Mouse (Mus musculus): ENCODE data around the gene Dirc2. TPM values are rescaled to one million over a fixed set of nuclear protein-coding genes. Genes with fewer than 3 reads are reported as not detected.

The Dirc2 gene
- total and polyA plus RNA-seq, 2 experiments from 2014 or later: 35.5 to 70.8 TPM

- ATAC-seq (no peak), DNase-seq (ENCODE audit: low spot score) (no peak)
- 89% methylated on average over 2 of the region's 2 CpGs for WGBS
- no peak overlapping the region for H3K27ac ChIP-seq
- H3K36me3 ChIP-seq (ENCODE audit: insufficient read depth, low read length): no peaks in the 10 kb centered on the region
- no peak for TF ChIP-seq CTCF (IDR thresholded peaks at IDR 0.05; ENCODE audit: low read depth)
- no peaks in the 10 kb centered on the region for H3K9me3 ChIP-seq (ENCODE audit: low read length)
- H3K4me1 ChIP-seq (ENCODE audit: insufficient read depth, low read length): no peaks in the 10 kb centered on the region
- H3K4me2 ChIP-seq (ENCODE audit: low read depth, low read length): no peak overlapping the region
- H3K27me3 ChIP-seq (ENCODE audit: insufficient read depth, low read length): no peaks in the 10 kb centered on the region
- no peak overlapping the region for H3K4me3 ChIP-seq (ENCODE audit: low read length)
- H3K9ac ChIP-seq (replicated peaks; ENCODE audit: low read length): no peak overlapping the region
These were observed 42.6 kb downstream of the Dirc2 start for GRCm38 (mm10) chr16:35726601-35727000.

DNA sequence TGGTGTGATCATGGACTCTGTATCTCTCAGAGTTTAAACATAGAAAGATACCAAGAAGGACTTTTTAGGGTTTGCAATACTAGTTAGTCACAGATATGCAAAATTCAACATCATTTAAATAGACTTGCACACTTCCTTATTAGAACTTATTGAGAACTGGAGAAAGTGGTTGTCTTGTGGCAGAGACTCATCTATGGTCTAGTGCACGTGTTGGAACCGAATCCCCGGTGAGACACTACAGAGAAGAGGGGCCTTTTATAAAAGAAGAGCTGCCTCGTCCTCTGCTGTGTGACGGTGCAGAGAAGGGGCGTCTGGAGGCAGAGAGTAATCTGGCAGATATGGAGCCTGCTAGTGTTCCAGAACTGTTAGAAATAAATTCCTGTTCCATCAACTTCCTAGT, 44.6 kb downstream of the Dirc2 start:
- no peaks in the 10 kb centered on the region for H3K4me1 ChIP-seq (ENCODE audit: insufficient read depth, low read length)
- DNase-seq (ENCODE audit: low spot score) (no peak), ATAC-seq (no peak)
- H3K4me2 ChIP-seq (ENCODE audit: low read depth, low read length): no peak overlapping the region
- TF ChIP-seq CTCF (IDR thresholded peaks at IDR 0.05; ENCODE audit: low read depth): no peak
- 63% methylated on average over 6 of the region's 6 CpGs for WGBS
- H3K27ac ChIP-seq: no peak overlapping the region
- H3K9ac ChIP-seq (replicated peaks; ENCODE audit: low read length): no peak overlapping the region
- H3K4me3 ChIP-seq (ENCODE audit: low read length): no peak overlapping the region
- H3K36me3 ChIP-seq (ENCODE audit: insufficient read depth, low read length): no peaks in the 10 kb centered on the region
- H3K9me3 ChIP-seq (ENCODE audit: low read length): no peaks in the 10 kb centered on the region
- H3K27me3 ChIP-seq (ENCODE audit: insufficient read depth, low read length): no peaks in the 10 kb centered on the region

DNA sequence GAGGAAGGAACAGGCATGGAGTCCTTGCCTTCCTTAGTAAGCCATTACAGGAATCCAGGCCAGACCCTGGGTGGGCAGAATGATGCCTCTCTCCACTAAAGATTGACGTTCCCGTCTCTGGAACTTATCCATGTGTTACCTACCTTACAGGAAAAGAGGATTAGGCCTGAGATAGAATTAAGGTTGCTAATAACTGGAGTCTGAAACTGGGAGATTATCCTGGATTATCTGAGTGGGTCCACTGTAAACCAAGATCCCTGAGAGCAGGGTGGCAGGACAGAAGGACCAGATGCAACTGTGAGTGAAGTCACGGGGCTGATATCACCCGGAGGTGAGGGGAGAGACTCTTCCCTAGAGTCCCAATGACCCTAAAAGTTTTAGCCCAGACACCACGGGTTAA, 51.4 kb downstream of the Dirc2 start:
- Histone ChIP-seq H3K9ac (replicated peaks; ENCODE audit: low read length) (no peak overlapping the region), H3K4me1 (ENCODE audit: insufficient read depth, low read length) (no peaks in the 10 kb centered on the region), H3K9me3 (ENCODE audit: low read length) (no peaks in the 10 kb centered on the region), H3K27me3 (ENCODE audit: insufficient read depth, low read length) (no peaks in the 10 kb centered on the region), H3K36me3 (ENCODE audit: insufficient read depth, low read length) (peaks cover 2% of the 10 kb centered on the region), H3K4me2 (ENCODE audit: low read depth, low read length) (no peak overlapping the region), H3K4me3 (ENCODE audit: low read length) (no peak overlapping the region), H3K27ac (no peak overlapping the region)
- no peak for TF ChIP-seq CTCF (IDR thresholded peaks at IDR 0.05; ENCODE audit: low read depth)
- no peak for DNase-seq (ENCODE audit: low spot score)
- WGBS: 76% methylated on average over 5 of the region's 5 CpGs
- ATAC-seq: no peak

GRCm38 (mm10) chr16:35716257-35716656, 52.9 kb downstream of the Dirc2 start:
- no peak for DNase-seq (ENCODE audit: low spot score)
- H3K9ac ChIP-seq (replicated peaks; ENCODE audit: low read length): no peak overlapping the region
- no peak overlapping the region for H3K27ac ChIP-seq
- no peaks in the 10 kb centered on the region for H3K9me3 ChIP-seq (ENCODE audit: low read length)
- peaks cover 4% of the 10 kb centered on the region for H3K36me3 ChIP-seq (ENCODE audit: insufficient read depth, low read length)
- no peak overlapping the region for H3K4me2 ChIP-seq (ENCODE audit: low read depth, low read length)
- no peaks in the 10 kb centered on the region for H3K27me3 ChIP-seq (ENCODE audit: insufficient read depth, low read length)
- ATAC-seq: no peak
- 79% methylated on average over 3 of the region's 3 CpGs for WGBS
- peak; percentile 31; the same call in 1 of the 2 replicates for TF ChIP-seq CTCF (IDR thresholded peaks at IDR 0.05; ENCODE audit: low read depth)
- H3K4me3 ChIP-seq (ENCODE audit: low read length): no peak overlapping the region
- H3K4me1 ChIP-seq (ENCODE audit: insufficient read depth, low read length): no peaks in the 10 kb centered on the region

DNA sequence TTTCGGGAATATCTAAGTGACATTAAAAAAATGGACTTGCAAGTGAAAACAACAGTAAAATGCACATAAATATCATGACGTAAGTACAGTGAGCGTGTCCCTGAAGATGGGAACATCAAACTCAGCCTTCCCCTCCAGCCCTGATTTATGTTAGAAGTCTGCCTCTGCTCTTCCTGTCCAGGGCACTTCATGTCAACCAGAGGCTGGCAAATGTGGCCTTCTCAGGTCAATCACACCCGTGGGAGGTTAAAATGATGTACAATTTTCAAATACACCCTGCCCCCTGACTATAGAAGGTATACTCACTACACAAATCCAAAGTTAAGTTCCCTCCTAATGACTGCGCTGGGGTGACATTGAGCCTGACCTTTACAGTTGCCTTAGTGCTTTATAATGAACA, 53.4 kb downstream of the Dirc2 start:
- ATAC-seq (no peak), DNase-seq (ENCODE audit: low spot score) (no peak)

GRCm38 (mm10) chr16:35715350-35715749, 53.8 kb downstream of the Dirc2 start:
- ATAC-seq (peak; percentile 33; the same call in 1 of the 2 replicates), DNase-seq (ENCODE audit: low spot score) (no peak)
- Histone ChIP-seq H3K9me3 (ENCODE audit: low read length) (no peaks in the 10 kb centered on the region), H3K27me3 (ENCODE audit: insufficient read depth, low read length) (no peaks in the 10 kb centered on the region), H3K36me3 (ENCODE audit: insufficient read depth, low read length) (peaks cover 4% of the 10 kb centered on the region), H3K4me2 (ENCODE audit: low read depth, low read length) (no peak overlapping the region), H3K27ac (0 out of 2 replicates have a peak overlapping the region, but pooled peaks have one; percentile 41), H3K9ac (replicated peaks; ENCODE audit: low read length) (no peak overlapping the region), H3K4me1 (ENCODE audit: insufficient read depth, low read length) (no peaks in the 10 kb centered on the region), H3K4me3 (ENCODE audit: low read length) (no peak overlapping the region)
- no peak for TF ChIP-seq CTCF (IDR thresholded peaks at IDR 0.05; ENCODE audit: low read depth)
- 45% methylated on average over 6 of the region's 6 CpGs for WGBS

More for the DNA sequence above, 53.4 kb downstream of the Dirc2 start:
- H3K4me3 ChIP-seq (ENCODE audit: low read length): no peak overlapping the region
- 0 out of 2 replicates have a peak overlapping the region, but pooled peaks have one; percentile 41 for H3K27ac ChIP-seq
- no peak overlapping the region for H3K9ac ChIP-seq (replicated peaks; ENCODE audit: low read length)
- no peak overlapping the region for H3K4me2 ChIP-seq (ENCODE audit: low read depth, low read length)
- H3K36me3 ChIP-seq (ENCODE audit: insufficient read depth, low read length): peaks cover 4% of the 10 kb centered on the region
- WGBS: 88% methylated on average over 5 of the region's 5 CpGs
- no peak for TF ChIP-seq CTCF (IDR thresholded peaks at IDR 0.05; ENCODE audit: low read depth)
- H3K27me3 ChIP-seq (ENCODE audit: insufficient read depth, low read length): no peaks in the 10 kb centered on the region
- H3K9me3 ChIP-seq (ENCODE audit: low read length): no peaks in the 10 kb centered on the region
- no peaks in the 10 kb centered on the region for H3K4me1 ChIP-seq (ENCODE audit: insufficient read depth, low read length)

DNA sequence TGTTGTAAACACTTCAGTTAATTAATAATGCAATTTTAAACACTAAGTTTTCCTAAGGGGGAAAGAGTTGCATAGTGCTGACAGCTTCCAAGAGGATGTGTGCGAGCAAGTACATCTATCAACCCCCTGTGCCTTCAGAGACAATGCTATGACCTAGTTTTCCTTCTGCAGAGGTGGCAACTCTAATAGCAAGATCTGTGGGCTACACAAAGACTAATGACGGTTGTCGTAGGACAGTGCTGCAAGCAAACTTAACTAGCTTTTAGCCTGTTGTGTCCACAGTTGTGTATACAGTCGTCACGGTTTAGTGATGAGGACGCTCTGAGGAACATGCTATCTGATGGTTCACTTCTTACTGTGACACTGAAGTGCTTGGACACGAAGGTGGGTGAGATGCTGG, 54.5 kb downstream of the Dirc2 start:
- H3K4me3 ChIP-seq (ENCODE audit: low read length): no peak overlapping the region
- TF ChIP-seq CTCF (IDR thresholded peaks at IDR 0.05; ENCODE audit: low read depth): no peak
- DNase-seq (ENCODE audit: low spot score) (no peak), ATAC-seq (peak; percentile 35; the same call in 1 of the 2 replicates)
- 69% methylated on average over 7 of the region's 7 CpGs for WGBS
- no peaks in the 10 kb centered on the region for H3K27me3 ChIP-seq (ENCODE audit: insufficient read depth, low read length)
- no peaks in the 10 kb centered on the region for H3K9me3 ChIP-seq (ENCODE audit: low read length)
- H3K36me3 ChIP-seq (ENCODE audit: insufficient read depth, low read length): peaks cover 4% of the 10 kb centered on the region
- H3K4me1 ChIP-seq (ENCODE audit: insufficient read depth, low read length): no peaks in the 10 kb centered on the region
- no peak overlapping the region for H3K4me2 ChIP-seq (ENCODE audit: low read depth, low read length)
- H3K9ac ChIP-seq (replicated peaks; ENCODE audit: low read length): no peak overlapping the region
- peak overlapping the region; percentile 41 for H3K27ac ChIP-seq

Data from hindbrain, postnatal 0 days (tissue).